Mouse (Mus musculus) embryonic facial prominence, embryonic 14.5 days (tissue): ENCODE results near the gene Iqch. TPM values are rescaled to one million over a fixed set of nuclear protein-coding genes. Genes with fewer than 3 reads are reported as not detected.

Experiments used
- ATAC-seq: fragments of 200-750 bp; cut with Nextera tagmentation; 2 replicates; pipeline ENCODE4 v1.8.0; 2017; ENCODE audit warnings: low read depth, moderate number of reproducible peaks, moderate TSS enrichment
- DNase-seq: peaks from one replicate; pipeline ENCODE4 v3.0.0-alpha.2; 2015; ENCODE audit warnings: low spot score
- H3K27ac ChIP-seq: fragments of 300-500 bp; sonication (generic); replicated peaks from 2 replicates; pipeline ENCODE4 v1.5.1; 2014; ENCODE audit warnings: low read depth, mild to moderate bottlenecking, low read length, moderate library complexity
- H3K27me3 ChIP-seq: fragments of 300-500 bp; sonication (generic); replicated peaks from 2 replicates; pipeline ENCODE4 v1.6.1; 2014; ENCODE audit warnings: low read length; ENCODE audit not compliant: control insufficient read depth, insufficient read depth
- H3K36me3 ChIP-seq: fragments of 300-500 bp; sonication (generic); 2 replicates; pipeline ENCODE4 v1.6.1; 2014; ENCODE audit warnings: low read length, mixed read lengths; ENCODE audit not compliant: control insufficient read depth, insufficient read depth
- H3K4me1 ChIP-seq: fragments of 300-500 bp; sonication (generic); 2 replicates; pipeline ENCODE4 v1.6.1; 2014; ENCODE audit warnings: antibody characterized with exemption, low read length; ENCODE audit not compliant: control insufficient read depth, insufficient read depth
- H3K4me2 ChIP-seq: fragments of 300-500 bp; sonication (generic); 2 replicates; pipeline ENCODE4 v1.6.1; 2014; ENCODE audit warnings: low read depth, mild to moderate bottlenecking, low read length, moderate library complexity, mixed read lengths
- H3K4me3 ChIP-seq: fragments of 300-500 bp; sonication (generic); 2 replicates; pipeline ENCODE4 v1.5.1; 2014; ENCODE audit warnings: low read depth, mild to moderate bottlenecking, low read length
- H3K9ac ChIP-seq: fragments of 300-500 bp; sonication (generic); 2 replicates; pipeline ENCODE4 v1.6.1; 2014; ENCODE audit warnings: low read depth, mild to moderate bottlenecking, low read length, moderate library complexity, mixed read lengths
- H3K9me3 ChIP-seq: fragments of 300-500 bp; sonication (generic); 2 replicates; pipeline ENCODE4 v1.6.1; 2016; ENCODE audit warnings: low read length; ENCODE audit not compliant: control insufficient read depth
- WGBS: fragments of 180-500 bp; shearing (Covaris S2); extraction: QIAGEN DNeasy Blood & Tissue Kit; methylation state at CpG from one replicate; pipeline ENCODE4 v1.1.7; 2014; 5-methylcytosine and 5-hydroxymethylcytosine counted together
- polyA plus RNA-seq: library from polyadenylated mRNA; unstranded; fragments of >200 nt; fragmentation: Nextera tagmentation; extraction: Ambion mirVana; gene quantifications from 2 replicates; pipeline ENCODE4 v1.2.1, GENCODE M21; 2014

The Iqch gene
- polyA plus RNA-seq, 1 experiment from 2014 or later = 0.22 TPM

GRCm38 (mm10) chr9:63608006-63608405 lies 5.7 kb upstream of the Iqch start:
- H3K27me3 ChIP-seq = no peaks in the 10 kb centered on the region
- no peak overlapping the region for H3K4me3 ChIP-seq
- H3K4me1 ChIP-seq = peaks cover 50% of the 10 kb centered on the region
- H3K27ac ChIP-seq = no peak overlapping the region
- no peak for ATAC-seq
- H3K4me2 ChIP-seq = no peak overlapping the region
- no peaks in the 10 kb centered on the region for H3K9me3 ChIP-seq
- H3K9ac ChIP-seq = no peak overlapping the region
- no peaks in the 10 kb centered on the region for H3K36me3 ChIP-seq
- 70% methylated on average over 6 of the region's 6 CpGs for WGBS
- DNase-seq = no peak

GRCm38 (mm10) chr9:63606594-63606993 lies 4.3 kb upstream of the Iqch start:
- ATAC-seq (no peak), DNase-seq (no peak)
- Histone ChIP-seq H3K27me3 (no peaks in the 10 kb centered on the region), H3K27ac (no peak overlapping the region), H3K4me1 (peaks cover 38% of the 10 kb centered on the region), H3K4me2 (no peak overlapping the region), H3K9ac (no peak overlapping the region), H3K4me3 (no peak overlapping the region), H3K36me3 (no peaks in the 10 kb centered on the region), H3K9me3 (no peaks in the 10 kb centered on the region)
- WGBS = 64% methylated on average over 2 of the region's 2 CpGs

GRCm38 (mm10) chr9:63603849-63604248 lies 1.6 kb upstream of the Iqch start:
- 56% methylated on average over 6 of the region's 6 CpGs for WGBS
- no peaks in the 10 kb centered on the region for H3K27me3 ChIP-seq
- no peaks in the 10 kb centered on the region for H3K36me3 ChIP-seq
- peak overlapping the region; percentile 94; the same call in 1 of the 2 replicates for H3K4me3 ChIP-seq
- H3K4me2 ChIP-seq = peak overlapping the region; percentile 61
- H3K9ac ChIP-seq = no peak overlapping the region
- H3K9me3 ChIP-seq = no peaks in the 10 kb centered on the region
- DNase-seq = no peak
- ATAC-seq = no peak
- H3K27ac ChIP-seq = no peak overlapping the region
- peaks cover 15% of the 10 kb centered on the region; the same call in 1 of the 2 replicates for H3K4me1 ChIP-seq

- H3K36me3 ChIP-seq = no peaks in the 10 kb centered on the region
- H3K4me2 ChIP-seq = no peak overlapping the region
- no peak overlapping the region for H3K9ac ChIP-seq
- no peaks in the 10 kb centered on the region for H3K9me3 ChIP-seq
- H3K4me3 ChIP-seq = no peak overlapping the region
- H3K27me3 ChIP-seq = no peaks in the 10 kb centered on the region
- ATAC-seq = peak; percentile 63; the same call in 1 of the 2 replicates
- no peaks in the 10 kb centered on the region for H3K4me1 ChIP-seq
- H3K27ac ChIP-seq = no peak overlapping the region
- 63% methylated on average over 9 of the region's 9 CpGs for whole genome bisulfite sequencing
- peak; percentile 77 for DNase-seq
These were observed 5.6 kb downstream of the Iqch start for GRCm38 (mm10) chr9:63596660-63597059.

GRCm38 (mm10) chr9:63595652-63596051 lies 6.6 kb downstream of the Iqch start:
- Histone ChIP-seq H3K27me3 (no peaks in the 10 kb centered on the region), H3K4me1 (no peaks in the 10 kb centered on the region), H3K9me3 (no peaks in the 10 kb centered on the region), H3K4me2 (no peak overlapping the region), H3K36me3 (no peaks in the 10 kb centered on the region), H3K27ac (no peak overlapping the region), H3K9ac (no peak overlapping the region), H3K4me3 (no peak overlapping the region)
- 78% methylated on average over 8 of the region's 8 CpGs for WGBS
- DNase-seq (no peak), ATAC-seq (no peak)

- no peak for DNase-seq
- no peak for ATAC-seq
- Histone ChIP-seq H3K4me2 (no peak overlapping the region), H3K27me3 (no peaks in the 10 kb centered on the region), H3K27ac (no peak overlapping the region), H3K9me3 (no peaks in the 10 kb centered on the region), H3K4me1 (no peaks in the 10 kb centered on the region), H3K9ac (no peak overlapping the region), H3K4me3 (no peak overlapping the region), H3K36me3 (no peaks in the 10 kb centered on the region)
- WGBS = 100% methylated on average over 1 of the region's 1 CpGs
These were observed 7.3 kb downstream of the Iqch start for GRCm38 (mm10) chr9:63595032-63595431.

- 90% methylated on average over 8 of the region's 8 CpGs for WGBS
- 0 out of 2 replicates have a peak, but pooled peaks cover 10% of the 10 kb centered on the region for H3K9me3 ChIP-seq
- H3K4me1 ChIP-seq = no peaks in the 10 kb centered on the region
- no peaks in the 10 kb centered on the region for H3K27me3 ChIP-seq
- H3K4me3 ChIP-seq = no peak overlapping the region
- DNase-seq (no peak), ATAC-seq (no peak)
- no peak overlapping the region for H3K9ac ChIP-seq
- no peak overlapping the region for H3K27ac ChIP-seq
- no peaks in the 10 kb centered on the region for H3K36me3 ChIP-seq
- no peak overlapping the region for H3K4me2 ChIP-seq
These were observed 10.5 kb downstream of the Iqch start for GRCm38 (mm10) chr9:63591661-63592256.

- Histone ChIP-seq H3K27ac (no peak overlapping the region), H3K4me1 (no peaks in the 10 kb centered on the region), H3K4me3 (no peak overlapping the region), H3K9me3 (peaks cover 19% of the 10 kb centered on the region), H3K36me3 (no peaks in the 10 kb centered on the region), H3K27me3 (no peaks in the 10 kb centered on the region), H3K4me2 (no peak overlapping the region), H3K9ac (no peak overlapping the region)
- ATAC-seq = no peak
- 95% methylated on average over 4 of the region's 4 CpGs for WGBS
- no peak for DNase-seq
These were observed 11.7 kb downstream of the Iqch start for GRCm38 (mm10) chr9:63590592-63590991.

- Histone ChIP-seq H3K27ac (no peak overlapping the region), H3K4me2 (no peak overlapping the region), H3K36me3 (no peaks in the 10 kb centered on the region), H3K27me3 (no peaks in the 10 kb centered on the region), H3K9me3 (peaks cover 20% of the 10 kb centered on the region), H3K4me3 (no peak overlapping the region), H3K4me1 (no peaks in the 10 kb centered on the region), H3K9ac (no peak overlapping the region)
- WGBS = 71% methylated on average over 6 of the region's 6 CpGs
- ATAC-seq = no peak
- DNase-seq = no peak
These were observed 13.1 kb downstream of the Iqch start for GRCm38 (mm10) chr9:63589209-63589608.
